Mouse (Mus musculus) gastrocnemius, postnatal 10 days (tissue): ENCODE measurements around the gene Afmid. TPM values are rescaled to one million over a fixed set of nuclear protein-coding genes. Genes with fewer than 3 reads are reported as not detected.
"Not testable (repeated sequence)": the region's sequence is repeated elsewhere in the genome, so short reads cannot be mapped to it uniquely, and the experiment has no call there.

Source experiments
- DNase-seq: peaks from one replicate; pipeline ENCODE4 v3.0.0; 2021; ENCODE audit warnings: mixed read lengths
- total RNA-seq, 2 experiments: library from RNA; stranded (reverse); gene quantifications; 2 replicates each; pipeline ENCODE4 v1.2.3; 2021

The Afmid gene
- total RNA-seq, 2 experiments from 2014 or later: 5.1 to 5.3 TPM

GRCm38 (mm10) chr11:117824060-117824969 lies 1.4 kb upstream of the Afmid start:
- DNase-seq: peak; percentile 79

- DNase-seq: no peak
These were observed 440 bp downstream of the Afmid start for GRCm38 (mm10) chr11:117826164-117826563.

- no peak for DNase-seq
These were observed 1.2 kb downstream of the Afmid start for GRCm38 (mm10) chr11:117826916-117827315.

GRCm38 (mm10) chr11:117827386-117827785 lies 1.7 kb downstream of the Afmid start:
- DNase-seq: no peak

GRCm38 (mm10) chr11:117828149-117828887 lies 2.6 kb downstream of the Afmid start:
- DNase-seq: peak; percentile 49

GRCm38 (mm10) chr11:117828888-117829604 lies 3.3 kb downstream of the Afmid start:
- DNase-seq: peak; percentile 44

GRCm38 (mm10) chr11:117829671-117830215 lies 4.0 kb downstream of the Afmid start:
- DNase-seq: no peak

- no peak for DNase-seq
These were observed 4.7 kb downstream of the Afmid start for GRCm38 (mm10) chr11:117830401-117830800.

GRCm38 (mm10) chr11:117832086-117832969 lies 6.6 kb downstream of the Afmid start:
- DNase-seq: peak; percentile 86

GRCm38 (mm10) chr11:117833509-117833908 lies 7.8 kb downstream of the Afmid start:
- DNase-seq: not testable (repeated sequence)

GRCm38 (mm10) chr11:117834086-117834485 lies 8.4 kb downstream of the Afmid start:
- DNase-seq: no peak

GRCm38 (mm10) chr11:117836306-117836705 lies 10.6 kb downstream of the Afmid start:
- DNase-seq: no peak

GRCm38 (mm10) chr11:117838572-117838971 lies 12.8 kb downstream of the Afmid start:
- no peak for DNase-seq

GRCm38 (mm10) chr11:117839021-117839420 lies 13.3 kb downstream of the Afmid start:
- no peak for DNase-seq

- DNase-seq: no peak
These were observed 15.2 kb downstream of the Afmid start for GRCm38 (mm10) chr11:117840910-117841309.

GRCm38 (mm10) chr11:117843434-117843833 lies 17.7 kb downstream of the Afmid start:
- DNase-seq: no peak

GRCm38 (mm10) chr11:117844997-117845396 lies 19.3 kb downstream of the Afmid start:
- no peak for DNase-seq

- no peak for DNase-seq
These were observed 19.9 kb downstream of the Afmid start for GRCm38 (mm10) chr11:117845651-117846050.

GRCm38 (mm10) chr11:117846640-117847039 lies 20.9 kb downstream of the Afmid start:
- DNase-seq: no peak

- no peak for DNase-seq
These were observed 22.0 kb downstream of the Afmid start for GRCm38 (mm10) chr11:117847593-117848215.
